Mouse (Mus musculus) T-helper 17 cell (primary cell): ENCODE results near the gene Pnpla5.

Source experiments
- in situ Hi-C, 2 experiments: fragments of 300-600 bp; cut with MboI, MseI; formaldehyde crosslinking; loops; 1 replicate in 1 of 2; 2 replicates in 1 of 2; pipeline ENCODE4 v1.15.1; 2025; ENCODE audit warnings: high pct_unique_total_duplicates in 2 of 2

Gene Pnpla5

DNA sequence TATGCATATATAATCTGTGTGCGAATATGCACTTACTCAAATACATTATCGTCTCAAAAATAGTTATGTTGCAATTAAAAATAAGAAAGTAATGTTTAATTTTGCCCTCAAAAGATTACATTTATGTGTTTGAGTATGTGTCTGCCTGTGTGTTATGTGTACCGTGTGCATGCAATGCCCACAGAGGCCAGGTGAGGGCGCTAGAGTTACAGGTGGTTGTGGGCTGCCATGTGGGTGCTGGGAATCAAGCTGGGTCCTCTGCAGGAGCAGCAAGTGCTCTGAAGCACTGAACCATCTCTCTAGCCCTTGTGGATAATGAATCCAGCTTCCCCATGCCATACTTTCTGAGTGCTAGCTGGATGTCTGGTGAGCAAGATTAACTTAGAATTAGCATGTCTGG, 57.3 kb downstream of the Pnpla5 start:
- in situ Hi-C loops = no loop called here

DNA sequence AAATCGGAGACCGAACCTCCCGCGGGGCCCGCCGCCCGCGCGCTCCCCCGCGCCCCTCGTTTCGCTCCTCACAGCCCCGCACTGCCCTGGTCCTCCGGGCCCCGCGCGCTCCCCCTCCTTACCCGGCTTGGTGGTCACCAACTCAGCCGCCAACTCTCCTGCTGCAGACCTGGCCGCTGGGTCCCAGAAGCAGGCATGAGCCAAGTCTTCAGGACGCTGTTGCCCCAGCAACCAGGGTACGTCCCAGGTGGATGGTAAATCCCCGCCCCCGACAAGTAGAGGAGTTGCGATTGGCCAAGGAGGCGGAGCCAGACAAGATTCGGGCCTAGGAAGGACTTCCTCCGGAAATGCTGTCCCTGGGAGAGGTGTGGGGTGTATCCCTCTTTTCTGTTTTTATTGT, 57.8 kb downstream of the Pnpla5 start, which contains the start of gene Efcab6:
Efcab6 (minus strand) TSS at position 240 of the 400 bp plus-strand sequence.
- in situ Hi-C loops = no loop called here
